ENCODE assay signal across 9 mouse cellular contexts in the genomic region with DNA sequence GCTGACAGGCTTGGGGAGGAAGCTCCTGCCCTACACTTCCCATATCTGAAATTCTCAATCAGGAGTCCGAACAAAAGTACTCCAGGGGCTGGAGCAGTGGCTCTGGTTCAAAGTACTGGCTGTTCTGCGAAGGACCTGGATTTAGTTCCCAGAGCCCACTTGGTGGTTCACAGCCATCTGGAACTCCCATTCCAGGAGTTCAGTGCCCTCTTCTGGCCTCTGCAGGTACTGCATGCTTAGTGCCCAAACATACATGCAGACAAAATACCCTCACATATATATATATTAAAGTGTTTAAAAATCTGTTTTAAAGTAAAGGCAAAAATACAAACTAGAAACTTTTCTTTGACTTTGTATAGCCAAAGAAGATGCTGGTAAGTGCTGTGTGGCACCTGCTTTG.
DNase-seq lines count a peak whose midpoint lies in the region; ATAC-seq and TF ChIP-seq lines count a peak whose summit lies in the region.
"Had no signal": no experiment of that assay in that cellular context is flagged by ENCODE, and none has a peak within 500 bp of the region (broad histone marks: within the 10 kb centered on the region; RNA-seq: fewer than 3 reads in every experiment).

No protein-coding gene starts in this region.

- no peak for ATAC-seq in liver, embryonic 11.5 days (replicated peaks; ENCODE audit: low FRiP score)
- ATAC-seq in stomach, postnatal 0 days (ENCODE audit: low FRiP score, low TSS enrichment) = no peak

- H3K4me3 ChIP-seq in liver, adult 2 months (ENCODE audit: insufficient read depth, low read depth, low read length) = no peak overlapping the region
- H3K4me3 ChIP-seq in liver, embryonic 11.5 days (ENCODE audit: low read depth, low read length) = no peak overlapping the region
- no peak overlapping the region for H3K4me3 ChIP-seq in stomach, postnatal 0 days (ENCODE audit: low read depth, low read length)
- H3K4me3 ChIP-seq: megakaryocyte, embryonic 14.5 days had no signal

- H3K36me3 ChIP-seq in liver, adult 2 months (ENCODE audit: control insufficient read depth, insufficient read depth, low read length) = peaks cover 4% of the 10 kb centered on the region; the same call in 1 of the 2 replicates
- H3K36me3 ChIP-seq in liver, embryonic 11.5 days (ENCODE audit: control insufficient read depth, insufficient read depth, low read length) = peaks cover 33% of the 10 kb centered on the region
- H3K36me3 ChIP-seq in stomach, postnatal 0 days (ENCODE audit: control insufficient read depth, insufficient read depth, low read length) = peaks cover 20% of the 10 kb centered on the region

- WGBS in liver, adult 2 months = 97% methylated on average over 2 of the region's 2 CpGs
- WGBS in liver, embryonic 11.5 days = 91% methylated on average over 2 of the region's 2 CpGs
- 92% methylated on average over 2 of the region's 2 CpGs for WGBS in stomach, postnatal 0 days

- H3K27me3 ChIP-seq in liver, adult 2 months (ENCODE audit: control insufficient read depth, insufficient read depth, low read length) = no peaks in the 10 kb centered on the region
- no peaks in the 10 kb centered on the region for H3K27me3 ChIP-seq in liver, embryonic 11.5 days (replicated peaks; ENCODE audit: control insufficient read depth, insufficient read depth, low read length)
- no peaks in the 10 kb centered on the region for H3K27me3 ChIP-seq in stomach, postnatal 0 days (ENCODE audit: control insufficient read depth, insufficient read depth, low read length)
- H3K27me3 ChIP-seq: megakaryocyte, embryonic 14.5 days had no signal

- H3K9me3 ChIP-seq in liver, embryonic 11.5 days (ENCODE audit: control insufficient read depth, low read length) = no peaks in the 10 kb centered on the region
- H3K9me3 ChIP-seq in stomach, postnatal 0 days (ENCODE audit: control insufficient read depth, low read length) = no peaks in the 10 kb centered on the region
- H3K9me3 ChIP-seq: megakaryocyte, embryonic 14.5 days had no signal

- no peak overlapping the region for H3K27ac ChIP-seq in liver, adult 2 months (replicated peaks; ENCODE audit: insufficient read depth, low read depth, low read length)
- H3K27ac ChIP-seq in liver, embryonic 11.5 days (ENCODE audit: low read depth, low read length) = no peak overlapping the region
- no peak overlapping the region for H3K27ac ChIP-seq in stomach, postnatal 0 days (replicated peaks)

- no peak for TF ChIP-seq EP300 in stomach, postnatal 0 days (optimal IDR thresholded peaks at IDR 0.05)

- no peaks in the 10 kb centered on the region; the same call in 1 of the 2 replicates for H3K79me2 ChIP-seq in liver, adult 2 months (ENCODE audit: control insufficient read depth, insufficient read depth, low read length)

- no peaks in the 10 kb centered on the region for H3K4me1 ChIP-seq in liver, adult 2 months (ENCODE audit: control insufficient read depth, insufficient read depth, low read length)
- no peaks in the 10 kb centered on the region for H3K4me1 ChIP-seq in liver, embryonic 11.5 days (replicated peaks; ENCODE audit: control insufficient read depth, insufficient read depth, low read length)
- H3K4me1 ChIP-seq in stomach, postnatal 0 days (replicated peaks; ENCODE audit: control insufficient read depth, insufficient read depth) = peaks cover 2% of the 10 kb centered on the region; the same call in 1 of the 2 replicates

- DNase-seq in adrenal gland, postnatal 14 days = peak; percentile 45
- DNase-seq in adrenal gland, postnatal 36 days = no peak
- DNase-seq in liver, adult 2 months (ENCODE audit: extremely low read depth, low read depth, low spot score) = peak; percentile 14
- DNase-seq in liver, embryonic 11.5 days (ENCODE audit: low spot score) = no peak
- DNase-seq in embryo, embryonic 11 days = peak; percentile 29
- no peak for DNase-seq in stomach, postnatal 0 days (ENCODE audit: low spot score)
- DNase-seq in frontal cortex, postnatal 10 days (ENCODE audit: low spot score in 2 of 2) = no peak
- DNase-seq in right cerebral cortex, postnatal 36 days (ENCODE audit: low spot score in 2 of 2) = no peak

- TF ChIP-seq POLR2A in liver, adult 2 months (IDR thresholded peaks at IDR 0.05; ENCODE audit: extremely low read depth, insufficient read depth, low read length) = no peak

- no peak overlapping the region for H3K4me2 ChIP-seq in liver, embryonic 11.5 days
- no peak overlapping the region for H3K4me2 ChIP-seq in stomach, postnatal 0 days (replicated peaks; ENCODE audit: low read depth)

- no peak overlapping the region for H3K9ac ChIP-seq in liver, adult 2 months (ENCODE audit: low read depth, low read length)
- no peak overlapping the region for H3K9ac ChIP-seq in liver, embryonic 11.5 days (ENCODE audit: low read depth, low read length)
- H3K9ac ChIP-seq in stomach, postnatal 0 days (ENCODE audit: low read length) = no peak overlapping the region

- peak; percentile 58 for TF ChIP-seq CTCF in liver, adult 2 months (IDR thresholded peaks at IDR 0.05; ENCODE audit: low read depth, low read length)
- peak; percentile 66 for TF ChIP-seq CTCF in stomach, postnatal 0 days (IDR thresholded peaks at IDR 0.05; ENCODE audit: low read depth)

Comparison
In these comparisons a context has a peak if more than half of its experiments do, and no peak if none do; other contexts are left out.
1. DNase-seq: peak in adrenal gland, postnatal 14 days (single experiment), liver, adult 2 months (single experiment) and embryo, embryonic 11 days (single experiment); none in adrenal gland, postnatal 36 days (0 of 2), liver, embryonic 11.5 days (single experiment), stomach, postnatal 0 days (single experiment), frontal cortex, postnatal 10 days (0 of 2) and right cerebral cortex, postnatal 36 days (0 of 2).